Mouse (Mus musculus) C2C12 (cell line): ENCODE data around the gene Hcn3.

Experiments
- CEBPB ChIP-seq: IDR thresholded peaks from one replicate; pipeline ENCODE4 v1.6.1; 2011; ENCODE audit warnings: low read depth, mild to moderate bottlenecking, control low read depth, moderate library complexity
- CTCF ChIP-seq: IDR thresholded peaks from one replicate; pipeline ENCODE4 v1.5.1; 2011; ENCODE audit not compliant: control insufficient read depth, insufficient read depth, insufficient read length
- MAX ChIP-seq: IDR thresholded peaks from one replicate; pipeline ENCODE4 v1.6.1; 2011; ENCODE audit warnings: mild to moderate bottlenecking, control low read depth
- MYOG ChIP-seq: IDR thresholded peaks from one replicate; pipeline ENCODE4 v1.6.1; 2011; ENCODE audit not compliant: control insufficient read depth, insufficient read length; ENCODE audit errors: extremely low read depth
- USF1 ChIP-seq: IDR thresholded peaks from one replicate; pipeline ENCODE4 v1.6.1; 2011; ENCODE audit warnings: low read depth, mild to moderate bottlenecking, control low read depth, moderate library complexity

DNA sequence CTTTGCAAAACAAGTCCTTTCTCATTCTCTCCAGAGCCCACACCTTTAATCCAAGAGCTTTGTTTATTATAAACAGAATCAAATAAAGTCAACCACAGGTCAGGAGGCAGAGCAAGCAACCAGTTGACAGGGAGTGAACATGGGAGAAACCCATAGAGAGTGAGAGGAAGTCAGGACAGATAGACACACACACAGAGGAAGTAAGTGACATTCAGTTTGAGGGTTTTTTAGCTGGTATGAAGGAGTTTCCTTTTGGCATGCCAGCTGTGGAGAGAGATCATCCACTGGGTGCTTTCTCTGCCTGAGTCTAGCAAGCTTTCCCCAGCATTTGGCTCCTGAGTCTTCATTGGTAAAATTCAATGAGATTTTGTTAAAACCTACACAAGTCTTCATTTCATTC lies 53.1 kb downstream of the Hcn3 start:
- TF ChIP-seq CTCF (no peak), USF1 (no peak), CEBPB (no peak), MAX (no peak), MYOG (no peak)
